Mouse (Mus musculus) frontal cortex, postnatal 10 days (tissue): ENCODE measurements at regions not wholly inside any gene's neighbourhood (a gene's known extent, or its start where the extent isn't known, plus 50 kb on each side); places are given as distances from the start of the nearest gene placed in this dataset.

Experiments
- DNase-seq, 2 experiments: peaks; one replicate each; pipeline ENCODE4 v3.0.0; 2022; ENCODE audit warnings: low spot score in 2 of 2, mixed read lengths in 1 of 2

- peak; percentile 7 to 25 for DNase-seq
Measured at GRCm38 (mm10) chr2:160066491-160067303, 267.3 kb downstream of the Gm826 start.

GRCm38 (mm10) chr2:160062148-160062937, 271.6 kb downstream of the Gm826 start:
- no peak for DNase-seq

DNA sequence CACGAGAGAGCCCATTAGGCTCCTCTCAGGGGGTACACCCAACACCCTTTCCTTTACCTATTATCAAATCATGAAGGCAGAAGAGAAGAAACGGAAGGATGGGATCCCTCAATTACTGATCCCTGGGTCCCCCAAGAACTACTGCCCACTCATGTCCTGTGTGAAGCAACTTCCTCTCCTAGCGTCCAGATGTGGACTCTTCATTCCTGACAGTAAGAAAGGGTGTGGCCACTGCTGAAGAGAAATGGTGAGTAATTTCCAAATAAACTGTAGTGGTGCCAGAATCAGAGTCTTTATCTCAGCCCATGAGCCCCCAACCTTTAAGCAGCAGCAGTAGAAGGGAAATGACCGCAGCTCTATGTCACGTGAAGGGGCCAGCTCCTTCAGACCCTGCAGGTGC, 273.9 kb downstream of the Gm826 start:
- DNase-seq: no peak

GRCm38 (mm10) chr2:160057211-160057610, 276.8 kb downstream of the Gm826 start:
- DNase-seq: no peak

GRCm38 (mm10) chr2:160054411-160054810, 279.6 kb downstream of the Gm826 start:
- no peak for DNase-seq

GRCm38 (mm10) chr2:160048286-160048685, 285.7 kb downstream of the Gm826 start:
- DNase-seq: no peak

DNA sequence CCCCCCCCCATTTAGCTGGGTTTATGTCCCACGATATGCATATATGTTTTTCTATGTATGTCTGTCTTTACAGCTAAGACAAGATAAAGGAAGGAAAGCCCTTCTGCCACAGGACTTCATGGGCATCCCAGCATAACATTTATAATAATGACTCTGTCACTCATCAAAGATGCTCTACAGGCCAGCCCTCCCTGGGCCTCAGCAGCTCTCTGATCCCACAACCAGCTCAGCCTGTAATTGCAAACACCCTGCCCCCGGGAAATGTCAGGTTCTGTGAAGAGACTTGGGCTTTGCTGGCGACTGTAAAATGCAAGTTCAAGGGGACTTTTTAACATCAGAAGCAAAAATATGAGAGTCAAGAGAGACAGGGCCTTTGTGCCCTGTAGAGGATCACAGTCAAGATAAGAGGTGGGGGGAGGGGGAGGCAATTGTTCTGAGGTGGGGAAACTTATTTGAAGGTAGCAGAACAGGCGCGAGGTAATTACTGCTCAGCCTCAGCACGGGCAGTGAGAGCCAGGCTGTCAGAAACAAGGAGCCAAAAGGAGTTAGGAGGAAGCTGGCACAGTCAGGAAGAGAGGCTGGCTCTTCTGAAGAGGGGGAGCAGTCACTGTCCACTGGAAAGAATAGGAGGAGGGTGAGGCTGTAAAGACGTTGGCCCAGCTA, 286.9 kb downstream of the Gm826 start:
- no peak for DNase-seq

- peak in 1 of 2 experiments; percentile 6 for DNase-seq
Measured at GRCm38 (mm10) chr2:160044591-160044990, 289.4 kb downstream of the Gm826 start.

DNA sequence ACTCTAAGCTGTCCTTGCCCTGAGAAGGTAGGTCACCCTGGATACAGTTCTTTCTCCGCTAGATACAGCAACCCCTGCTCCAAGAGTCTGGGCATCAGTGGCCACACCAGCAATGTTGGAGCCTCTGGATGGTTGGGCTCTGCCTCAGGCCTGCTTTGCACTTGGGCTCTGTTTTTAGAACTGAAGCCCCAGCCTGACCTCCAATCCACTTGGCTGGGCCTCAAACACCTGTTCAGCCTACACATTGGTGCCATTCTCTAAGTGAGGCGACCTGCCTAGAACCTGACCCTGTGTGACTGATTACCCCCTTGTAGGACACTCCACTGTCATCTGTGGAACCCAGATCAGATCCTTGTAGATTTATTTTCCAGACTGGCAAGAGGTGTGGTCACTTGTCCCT, 289.8 kb downstream of the Gm826 start:
- no peak for DNase-seq

GRCm38 (mm10) chr2:160029432-160029831, 304.5 kb downstream of the Gm826 start:
- DNase-seq: no peak

- no peak for DNase-seq
Measured at GRCm38 (mm10) chr2:160028459-160028858, 305.5 kb downstream of the Gm826 start.

DNA sequence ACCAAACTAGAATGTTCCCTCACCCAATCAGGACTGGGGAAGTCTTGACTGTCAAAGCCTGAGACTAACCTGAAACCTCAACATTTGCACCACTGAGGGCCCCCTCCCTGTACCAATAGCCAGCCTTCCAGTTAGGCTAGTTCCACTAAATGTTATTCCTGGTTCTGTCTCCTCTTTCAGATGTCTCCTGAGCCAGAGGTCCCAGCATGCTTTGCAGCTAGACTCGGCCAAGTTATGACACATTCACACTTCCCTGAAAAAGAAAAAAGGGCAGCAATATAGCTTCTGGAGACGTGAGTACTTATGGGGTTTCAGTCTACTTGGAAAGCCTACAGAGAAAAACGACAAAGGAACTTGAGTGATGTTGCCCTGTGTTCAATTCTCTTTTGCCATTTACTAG, 308.1 kb downstream of the Gm826 start:
- DNase-seq: no peak

DNA sequence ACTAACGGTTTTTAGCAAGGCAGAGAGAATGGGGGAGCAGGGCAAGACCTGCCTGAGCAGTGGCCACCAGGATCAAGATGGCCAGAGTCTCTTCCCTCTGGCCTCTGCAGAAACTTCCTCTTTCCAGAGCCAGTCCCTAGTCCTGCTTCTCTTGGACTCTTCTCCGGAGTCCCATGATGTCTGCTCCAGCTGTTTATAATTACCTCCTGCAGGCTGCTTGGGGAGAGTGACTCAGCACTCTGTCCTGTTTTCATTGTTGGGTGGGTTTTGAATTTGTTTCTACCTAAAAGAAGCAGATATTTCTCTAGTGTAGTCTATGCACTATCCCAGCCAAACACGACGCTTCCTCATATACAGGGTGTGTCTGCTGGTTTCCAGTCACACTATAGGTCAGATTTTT, 312.4 kb downstream of the Gm826 start:
- no peak for DNase-seq

DNA sequence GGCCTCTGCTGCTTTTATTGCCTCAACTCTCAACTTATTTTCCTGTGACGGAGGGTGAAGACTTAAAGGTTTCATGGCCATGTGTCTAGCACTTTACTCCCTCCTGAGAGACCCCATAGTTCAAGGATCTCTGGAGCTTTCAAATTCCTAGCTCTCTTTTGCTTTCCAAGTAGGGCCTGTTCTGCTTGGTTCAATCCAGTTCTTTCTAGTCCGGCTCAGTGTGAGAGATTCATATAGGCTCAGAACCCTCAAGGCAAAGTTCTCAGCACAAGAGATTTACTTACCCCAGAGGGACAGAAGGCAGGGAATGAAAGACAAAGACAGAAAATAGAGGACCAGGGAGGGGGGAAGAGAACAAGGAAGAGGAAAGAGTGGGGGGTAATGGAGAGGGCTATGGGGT, 313.1 kb downstream of the Gm826 start:
- DNase-seq: no peak

DNA sequence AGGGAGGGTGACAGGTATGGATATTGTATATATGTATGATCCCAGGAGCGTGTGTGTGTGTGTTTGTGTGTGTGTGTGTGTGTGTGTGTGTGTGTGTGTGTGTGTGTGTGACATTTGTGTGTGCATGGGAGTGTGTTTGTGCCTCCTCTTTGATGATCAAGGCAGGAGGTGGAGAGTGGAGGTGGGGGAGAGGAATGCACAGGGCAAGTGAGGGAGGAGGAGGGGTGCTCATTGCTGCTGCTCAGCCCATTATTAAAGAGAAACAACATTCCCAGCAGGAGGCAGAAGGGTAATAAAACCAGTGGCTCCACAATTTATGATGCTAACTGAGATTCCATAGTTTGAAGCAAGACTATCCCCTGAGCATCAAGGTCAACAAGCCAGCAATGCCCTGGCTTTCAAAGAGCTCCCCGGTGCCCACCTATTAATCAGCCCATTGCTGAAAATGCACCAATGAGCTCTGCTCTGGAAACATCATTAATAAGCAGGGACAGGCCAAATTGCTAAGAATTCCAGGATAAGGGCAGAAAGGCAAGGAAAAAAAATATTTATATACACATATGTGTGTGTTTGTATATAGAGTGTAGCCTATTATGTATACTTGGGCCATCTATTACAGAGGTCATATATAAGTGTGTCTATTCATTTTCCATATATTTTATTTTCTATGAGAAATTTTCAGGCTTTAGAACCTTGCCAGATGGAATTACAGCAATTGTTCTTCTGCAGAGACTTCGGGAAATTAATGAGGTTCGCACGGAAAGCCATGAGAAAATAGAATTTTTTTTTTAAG, 316.7 kb downstream of the Gm826 start:
- DNase-seq: no peak

- DNase-seq: no peak
Measured at GRCm38 (mm10) chr2:160011421-160011820, 322.5 kb downstream of the Gm826 start.

GRCm38 (mm10) chr2:160002695-160003094, 331.3 kb downstream of the Gm826 start:
- no peak for DNase-seq

GRCm38 (mm10) chr2:160000449-160000848, 333.5 kb downstream of the Gm826 start:
- DNase-seq: no peak

- DNase-seq: no peak
Measured at GRCm38 (mm10) chr2:159997395-159997794, 336.6 kb downstream of the Gm826 start.

GRCm38 (mm10) chr2:159994490-159994889, 339.5 kb downstream of the Gm826 start:
- DNase-seq: no peak

- no peak for DNase-seq
Measured at GRCm38 (mm10) chr2:159986719-159987118, 347.2 kb downstream of the Gm826 start.

DNA sequence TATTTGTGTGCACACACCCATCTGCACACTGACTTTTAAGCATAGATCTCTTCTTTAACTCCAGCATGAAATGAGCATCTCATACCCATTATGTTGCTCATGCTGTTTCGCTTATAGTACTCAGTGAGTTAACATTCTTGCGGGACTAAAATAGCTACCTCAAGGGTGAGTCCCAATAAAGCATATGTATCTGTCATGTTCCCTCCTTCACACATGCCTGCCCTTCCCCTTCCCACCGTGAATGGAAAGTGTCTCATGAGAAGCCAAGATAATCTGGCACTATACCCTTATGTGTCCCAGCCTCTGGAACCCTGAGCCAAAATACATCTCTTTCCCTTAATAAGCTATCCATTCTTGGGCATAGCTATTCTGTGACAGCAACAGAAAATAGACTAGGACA, 352.3 kb downstream of the Gm826 start:
- DNase-seq: no peak
